Mouse (Mus musculus) heart, embryonic 10.5 days (tissue): Measurements from ENCODE around the gene Gse1. TPM values are rescaled to one million over a fixed set of nuclear protein-coding genes. Genes with fewer than 3 reads are reported as not detected.

ENCODE experiments used
- DNase-seq: peaks from one replicate; pipeline ENCODE4 v3.0.0-alpha.2; 2017; ENCODE audit warnings: low spot score
- H3K27ac ChIP-seq: fragments of 300-500 bp; sonication (generic); 2 replicates; pipeline ENCODE4 v1.5.1; 2016; ENCODE audit warnings: mild to moderate bottlenecking
- H3K27me3 ChIP-seq: fragments of 300-500 bp; sonication (generic); 2 replicates; pipeline ENCODE4 v1.6.1; 2016; ENCODE audit warnings: mild to moderate bottlenecking; ENCODE audit not compliant: poor library complexity, insufficient read depth, severe bottlenecking
- H3K36me3 ChIP-seq: fragments of 300-500 bp; sonication (generic); 2 replicates; pipeline ENCODE4 v1.6.1; 2016; ENCODE audit warnings: mild to moderate bottlenecking, moderate library complexity
- H3K4me1 ChIP-seq: fragments of 300-500 bp; sonication (generic); 2 replicates; pipeline ENCODE4 v1.6.1; 2016; ENCODE audit warnings: mild to moderate bottlenecking
- H3K4me3 ChIP-seq: fragments of 300-500 bp; sonication (generic); 2 replicates; pipeline ENCODE4 v1.5.1; 2016; ENCODE audit warnings: mild to moderate bottlenecking, moderate library complexity
- H3K9me3 ChIP-seq: fragments of 300-500 bp; sonication (generic); 2 replicates; pipeline ENCODE4 v1.6.1; 2016; ENCODE audit warnings: mild to moderate bottlenecking, moderate library complexity
- WGBS: fragments of 180-500 bp; shearing (Covaris S2); methylation state at CpG from one replicate; pipeline ENCODE4 v1.1.7; 2016; 5-methylcytosine and 5-hydroxymethylcytosine counted together
- polyA plus RNA-seq: library from polyadenylated mRNA; unstranded; fragments of >200 nt; fragmentation: Nextera tagmentation; extraction: Ambion mirVana; gene quantifications from 2 replicates; pipeline ENCODE4 v1.2.1, GENCODE M21; 2016

Gse1 gene
- polyA plus RNA-seq, 1 experiment from 2014 or later: 13.7 TPM

DNA sequence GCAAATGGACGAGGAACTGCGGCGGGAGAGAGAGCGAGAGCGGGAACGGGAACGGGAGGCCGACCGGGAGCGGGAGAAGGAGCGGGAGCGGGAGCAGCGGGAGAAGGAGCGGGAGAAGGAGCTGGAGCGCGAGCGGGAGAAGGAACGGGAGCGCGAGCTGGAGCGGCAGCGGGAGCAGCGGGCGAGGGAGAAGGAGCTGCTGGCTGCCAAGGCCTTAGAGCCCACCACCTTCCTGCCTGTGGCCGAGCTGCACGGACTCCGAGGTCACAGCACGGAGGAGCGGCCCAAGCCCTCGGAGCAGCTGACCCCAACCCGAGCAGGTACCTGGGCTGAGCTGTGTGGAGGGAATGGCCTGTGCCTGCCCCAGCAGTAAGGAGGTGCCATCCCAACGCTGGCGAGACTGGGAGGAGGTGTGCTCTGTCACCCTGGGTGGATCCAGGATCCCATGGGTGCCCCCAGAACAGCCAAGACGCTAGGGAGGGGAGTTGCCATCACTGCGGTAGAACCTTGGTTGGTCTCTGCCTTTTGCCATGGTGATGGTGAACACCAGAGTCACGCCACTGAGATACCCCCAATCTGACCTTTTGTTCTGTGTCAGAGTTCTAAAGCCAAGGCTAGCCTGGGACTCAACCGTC lies 340.0 kb downstream of the Gse1 start:
- WGBS: 93% methylated on average over 37 of the region's 37 CpGs
- peaks cover 76% of the 10 kb centered on the region for H3K4me1 ChIP-seq
- H3K9me3 ChIP-seq: no peaks in the 10 kb centered on the region
- H3K27me3 ChIP-seq: no peaks in the 10 kb centered on the region
- H3K36me3 ChIP-seq: peaks cover 78% of the 10 kb centered on the region
- H3K4me3 ChIP-seq: no peak overlapping the region
- H3K27ac ChIP-seq: no peak overlapping the region; the same call in 1 of the 2 replicates
- no peak for DNase-seq

DNA sequence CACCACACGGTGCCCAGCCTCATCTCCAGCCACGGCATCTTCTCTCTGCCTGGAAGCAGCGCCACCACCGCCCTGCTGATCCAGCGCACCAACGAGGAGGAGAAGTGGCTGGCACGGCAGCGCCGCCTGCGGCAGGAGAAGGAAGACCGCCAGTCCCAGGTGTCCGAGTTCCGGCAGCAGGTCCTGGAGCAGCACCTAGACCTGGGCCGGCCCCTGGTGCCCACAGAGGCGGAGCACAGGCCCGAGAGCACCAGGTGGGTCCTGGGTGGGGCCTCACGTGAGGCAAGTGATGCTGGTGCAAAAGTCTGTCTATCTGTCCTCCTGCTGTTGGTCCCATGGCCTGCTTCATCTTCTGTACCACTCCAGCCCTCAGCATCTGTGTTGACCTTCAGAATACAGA lies 340.9 kb downstream of the Gse1 start:
- no peak for DNase-seq
- 91% methylated on average over 17 of the region's 17 CpGs for WGBS
- Histone ChIP-seq H3K4me3 (no peak overlapping the region), H3K36me3 (peaks cover 87% of the 10 kb centered on the region), H3K9me3 (no peaks in the 10 kb centered on the region), H3K27ac (peak overlapping the region; percentile 3; the same call in 1 of the 2 replicates), H3K27me3 (no peaks in the 10 kb centered on the region), H3K4me1 (peaks cover 72% of the 10 kb centered on the region)

DNA sequence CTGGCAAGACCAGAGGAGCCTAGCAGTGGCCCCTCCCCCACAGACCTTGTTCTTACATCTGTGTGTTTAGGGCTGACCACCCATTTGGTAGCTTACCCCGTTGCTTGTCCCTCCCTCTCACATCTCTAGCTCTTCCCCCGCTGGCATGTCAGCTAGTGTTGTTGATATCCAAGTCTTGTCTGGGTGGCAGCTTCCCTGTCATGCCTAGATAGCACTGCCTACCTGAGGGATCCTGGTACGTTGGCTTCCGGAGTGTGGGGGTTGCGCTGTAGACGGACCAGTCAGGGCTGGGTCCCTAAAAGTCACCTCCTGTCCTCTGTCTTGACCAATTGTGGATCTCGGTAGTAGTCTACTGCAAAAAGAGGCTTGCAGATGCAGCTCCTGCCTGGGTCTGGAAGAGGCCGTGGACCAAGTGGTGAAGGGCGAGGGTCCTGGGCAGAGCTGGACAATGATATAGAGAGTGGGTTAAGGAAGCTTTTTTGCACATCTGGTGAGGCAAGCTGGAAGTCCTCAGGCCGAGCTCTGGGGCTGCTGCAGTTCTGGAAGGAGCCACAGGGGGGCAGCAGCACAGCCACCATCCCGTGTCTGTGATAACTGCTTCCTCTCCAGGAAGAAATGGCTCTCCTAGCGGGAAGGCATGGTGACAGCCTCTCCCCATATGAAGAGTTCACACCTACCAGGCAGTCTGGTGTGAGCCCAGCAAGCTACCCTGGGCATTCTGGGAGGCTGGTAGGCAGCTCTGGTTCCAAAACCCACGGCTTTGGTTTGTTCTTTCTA lies 341.9 kb downstream of the Gse1 start:
- H3K27ac ChIP-seq: peak overlapping the region; percentile 63; the same call in 1 of the 2 replicates
- H3K4me3 ChIP-seq: no peak overlapping the region
- no peaks in the 10 kb centered on the region for H3K27me3 ChIP-seq
- H3K9me3 ChIP-seq: no peaks in the 10 kb centered on the region
- DNase-seq: peak; percentile 89
- peaks cover 73% of the 10 kb centered on the region for H3K4me1 ChIP-seq
- 55% methylated on average over 13 of the region's 13 CpGs for WGBS
- peaks cover 97% of the 10 kb centered on the region for H3K36me3 ChIP-seq

DNA sequence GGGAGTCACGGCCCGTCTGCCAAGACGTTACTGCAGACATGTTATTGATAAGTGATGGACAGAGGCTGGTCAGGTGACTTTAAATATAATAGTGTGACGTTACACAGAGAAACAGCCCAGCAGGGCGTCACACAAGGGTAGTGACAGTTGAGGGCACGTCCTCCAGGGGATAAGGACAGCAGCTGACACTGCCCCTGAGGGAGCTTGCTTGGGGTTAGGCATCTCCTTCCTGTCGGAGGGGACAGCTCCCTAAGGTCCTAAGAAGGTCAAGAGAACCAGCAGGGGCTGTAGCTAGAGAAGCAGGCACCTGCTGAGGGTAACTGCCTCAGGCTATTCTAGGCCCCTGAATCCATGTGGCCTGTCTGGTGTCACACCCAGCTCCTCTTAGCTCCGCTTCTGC lies 343.3 kb downstream of the Gse1 start:
- H3K36me3 ChIP-seq: peaks cover 100% of the 10 kb centered on the region
- no peak overlapping the region for H3K4me3 ChIP-seq
- H3K4me1 ChIP-seq: peaks cover 72% of the 10 kb centered on the region
- 0 out of 2 replicates have a peak overlapping the region, but pooled peaks have one; percentile 10 for H3K27ac ChIP-seq
- DNase-seq: no peak
- 77% methylated on average over 8 of the region's 8 CpGs for WGBS
- no peaks in the 10 kb centered on the region for H3K9me3 ChIP-seq
- H3K27me3 ChIP-seq: no peaks in the 10 kb centered on the region

DNA sequence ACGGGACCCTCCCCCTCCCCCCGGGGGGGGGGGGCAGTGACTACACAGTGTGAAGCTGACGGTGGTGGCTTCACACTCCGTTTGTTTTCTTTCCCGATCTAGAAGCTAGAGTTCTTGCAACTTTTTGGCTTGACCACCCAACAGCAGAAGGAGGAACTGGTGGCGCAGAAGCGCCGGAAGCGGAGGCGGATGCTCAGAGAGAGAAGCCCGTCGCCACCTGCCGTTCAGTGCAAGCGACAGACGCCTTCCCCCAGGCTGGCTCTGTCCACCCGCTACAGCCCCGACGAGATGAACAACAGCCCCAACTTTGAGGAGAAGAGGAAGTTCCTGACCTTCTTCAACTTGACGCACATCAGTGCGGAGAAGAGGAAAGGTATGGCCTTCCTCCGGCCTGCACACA lies 344.3 kb downstream of the Gse1 start:
- WGBS: 78% methylated on average over 21 of the region's 21 CpGs
- H3K27ac ChIP-seq: no peak overlapping the region
- no peak for DNase-seq
- H3K4me3 ChIP-seq: no peak overlapping the region
- H3K36me3 ChIP-seq: peaks cover 100% of the 10 kb centered on the region
- H3K9me3 ChIP-seq: no peaks in the 10 kb centered on the region
- H3K4me1 ChIP-seq: peaks cover 71% of the 10 kb centered on the region
- no peaks in the 10 kb centered on the region for H3K27me3 ChIP-seq

DNA sequence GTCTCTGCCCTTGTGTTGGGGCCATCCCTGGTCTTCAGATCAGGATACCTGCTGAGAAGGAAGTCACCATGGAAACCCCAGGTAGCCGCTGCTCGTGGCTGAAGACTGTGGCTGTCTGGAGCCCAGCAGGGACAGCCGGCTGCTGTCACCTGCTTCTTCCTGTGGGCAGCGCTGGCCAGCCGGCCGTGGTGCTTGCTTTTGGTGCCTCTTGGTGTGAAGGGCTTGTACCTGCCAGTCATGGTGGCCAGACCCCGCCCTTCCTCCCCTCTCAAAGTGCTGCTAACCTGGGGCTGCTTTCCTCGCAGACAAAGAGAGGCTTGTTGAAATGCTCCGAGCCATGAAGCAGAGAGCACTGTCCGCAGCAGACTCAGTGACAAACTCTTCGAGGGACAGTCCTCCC lies 345.6 kb downstream of the Gse1 start:
- no peak for DNase-seq
- 79% methylated on average over 11 of the region's 11 CpGs for WGBS
- no peak overlapping the region for H3K27ac ChIP-seq
- H3K4me1 ChIP-seq: peaks cover 69% of the 10 kb centered on the region
- H3K4me3 ChIP-seq: no peak overlapping the region
- no peaks in the 10 kb centered on the region for H3K9me3 ChIP-seq
- H3K27me3 ChIP-seq: no peaks in the 10 kb centered on the region
- H3K36me3 ChIP-seq: peaks cover 100% of the 10 kb centered on the region

DNA sequence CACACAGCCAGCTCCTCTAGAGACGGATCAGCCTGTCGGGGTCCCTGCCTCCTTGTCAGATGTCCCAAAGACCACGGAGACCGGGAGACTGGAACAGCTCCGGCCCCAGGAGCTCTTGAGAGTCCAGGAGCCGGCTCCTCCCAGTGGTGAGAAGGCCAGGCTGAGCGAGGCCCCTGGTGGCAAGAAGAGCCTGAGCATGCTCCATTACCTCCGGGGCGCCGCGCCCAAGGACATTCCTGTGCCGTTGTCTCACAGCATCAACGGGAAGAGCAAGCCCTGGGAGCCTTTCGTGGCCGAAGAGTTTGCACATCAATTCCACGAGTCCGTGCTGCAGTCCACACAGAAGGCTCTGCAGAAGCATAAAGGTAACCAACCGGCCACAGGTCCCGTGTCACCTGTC lies 346.7 kb downstream of the Gse1 start:
- WGBS: 62% methylated on average over 19 of the region's 19 CpGs
- H3K27ac ChIP-seq: peak overlapping the region; percentile 69; the same call in 1 of the 2 replicates
- no peak overlapping the region for H3K4me3 ChIP-seq
- H3K27me3 ChIP-seq: no peaks in the 10 kb centered on the region
- no peaks in the 10 kb centered on the region for H3K9me3 ChIP-seq
- no peak for DNase-seq
- H3K4me1 ChIP-seq: peaks cover 59% of the 10 kb centered on the region
- peaks cover 100% of the 10 kb centered on the region for H3K36me3 ChIP-seq

DNA sequence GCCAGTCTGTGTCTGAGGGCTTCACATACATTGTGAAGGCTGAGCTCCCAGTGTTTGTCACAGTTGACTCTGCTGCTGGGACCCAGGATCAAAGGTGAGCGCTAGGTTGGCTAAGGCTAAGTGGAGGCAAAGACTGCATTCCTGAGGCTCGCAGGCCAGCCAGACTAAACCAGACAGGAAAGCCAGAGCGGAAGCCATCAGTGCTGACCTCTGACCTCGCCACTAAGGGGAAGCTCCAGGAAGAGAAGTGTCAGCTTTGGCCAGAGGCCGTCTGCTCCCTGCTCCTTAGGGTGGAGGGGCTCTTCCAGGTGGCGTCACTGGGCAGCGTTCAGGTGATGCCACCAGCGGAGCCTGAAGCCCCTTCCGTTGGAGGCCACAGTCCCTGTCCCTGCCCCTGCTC lies 347.5 kb downstream of the Gse1 start:
- no peak for DNase-seq
- no peak overlapping the region for H3K4me3 ChIP-seq
- peak overlapping the region; percentile 69 for H3K27ac ChIP-seq
- H3K9me3 ChIP-seq: no peaks in the 10 kb centered on the region
- peaks cover 100% of the 10 kb centered on the region for H3K36me3 ChIP-seq
- no peaks in the 10 kb centered on the region for H3K27me3 ChIP-seq
- peaks cover 51% of the 10 kb centered on the region for H3K4me1 ChIP-seq
- WGBS: 43% methylated on average over 9 of the region's 9 CpGs

DNA sequence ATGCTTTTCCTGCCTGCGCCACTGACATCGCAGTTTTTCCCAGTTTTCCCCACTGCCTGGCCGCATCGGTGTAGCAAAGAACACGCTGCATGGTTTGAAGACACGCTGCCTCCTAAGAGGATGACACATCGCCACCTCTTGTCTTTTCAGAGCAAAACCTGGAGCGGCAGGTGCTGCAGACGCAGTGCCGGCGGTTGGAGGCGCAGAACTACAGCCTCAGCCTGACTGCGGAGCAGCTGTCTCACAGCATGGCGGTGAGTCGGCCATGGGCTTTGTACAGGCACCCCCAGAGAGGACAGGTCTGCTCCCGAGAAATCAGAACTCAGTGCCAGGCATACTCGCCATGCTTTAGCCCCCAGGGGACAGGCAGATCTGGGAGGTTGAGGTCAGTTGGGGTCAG lies 349.6 kb downstream of the Gse1 start:
- Histone ChIP-seq H3K4me1 (peaks cover 46% of the 10 kb centered on the region), H3K36me3 (peaks cover 100% of the 10 kb centered on the region)
- no peak for DNase-seq

DNA sequence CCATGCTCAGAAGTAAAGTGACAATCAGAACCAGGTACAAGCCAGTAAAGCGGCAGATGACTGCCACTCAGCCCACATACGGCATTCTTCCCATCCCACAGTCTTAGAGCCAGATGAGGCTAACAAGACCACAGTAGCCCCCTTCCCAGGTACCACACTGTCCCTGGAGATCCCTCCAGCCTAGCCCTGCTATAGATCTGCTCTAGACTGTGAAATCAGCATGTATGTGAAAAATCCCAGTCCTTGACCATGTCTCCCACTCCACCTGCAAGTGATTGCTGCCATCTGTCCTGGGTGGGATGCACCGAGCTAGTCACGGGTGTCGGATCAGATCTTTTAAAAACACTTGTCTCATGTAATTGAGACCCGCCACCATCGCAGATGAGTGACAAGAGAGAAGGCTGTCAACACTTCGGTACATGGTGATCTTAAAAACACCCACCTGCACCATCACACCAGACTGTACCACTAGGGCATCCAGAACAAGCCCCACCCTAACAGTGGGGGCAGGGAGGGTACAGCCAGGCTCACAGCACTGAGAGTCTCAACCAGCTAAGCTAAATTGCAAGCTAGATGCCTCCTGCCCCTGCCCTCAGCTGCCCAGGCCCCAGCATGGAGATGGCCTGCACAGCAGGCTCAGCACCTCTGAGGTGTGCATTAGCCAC lies 352.2 kb downstream of the Gse1 start:
- no peaks in the 10 kb centered on the region for H3K9me3 ChIP-seq
- no peak overlapping the region for H3K27ac ChIP-seq
- no peaks in the 10 kb centered on the region for H3K27me3 ChIP-seq
- H3K4me3 ChIP-seq: no peak overlapping the region
- peaks cover 94% of the 10 kb centered on the region for H3K36me3 ChIP-seq
- 86% methylated on average over 8 of the region's 8 CpGs for WGBS
- no peak for DNase-seq
- peaks cover 34% of the 10 kb centered on the region for H3K4me1 ChIP-seq

More for the DNA sequence above, 349.6 kb downstream of the Gse1 start:
- Histone ChIP-seq H3K27ac (no peak overlapping the region), H3K27me3 (no peaks in the 10 kb centered on the region), H3K4me3 (no peak overlapping the region), H3K9me3 (no peaks in the 10 kb centered on the region)
- WGBS: 89% methylated on average over 17 of the region's 17 CpGs

DNA sequence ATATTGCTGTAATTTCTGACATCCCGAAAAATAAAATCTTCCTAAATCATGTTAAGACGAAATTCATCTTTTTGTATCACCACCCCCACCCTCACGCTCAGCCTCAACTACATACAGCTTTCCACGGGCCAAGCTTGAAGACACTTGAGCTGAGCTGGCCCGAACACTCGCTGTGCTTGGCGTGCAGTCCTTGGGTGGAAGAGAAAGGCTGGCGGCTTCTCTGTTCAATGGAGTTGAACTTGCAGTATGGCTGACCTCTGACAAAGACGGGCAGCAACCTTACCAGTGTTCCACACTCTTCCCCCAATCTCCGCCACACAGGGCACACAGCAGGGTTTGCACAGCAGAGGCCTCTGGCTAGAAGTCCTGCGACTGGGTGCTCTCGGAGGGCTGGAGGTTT lies 353.1 kb downstream of the Gse1 start:
- H3K36me3 ChIP-seq: peaks cover 93% of the 10 kb centered on the region
- peaks cover 26% of the 10 kb centered on the region for H3K4me1 ChIP-seq
- no peak overlapping the region for H3K4me3 ChIP-seq
- DNase-seq: no peak
- WGBS: 89% methylated on average over 12 of the region's 12 CpGs
- no peak overlapping the region for H3K27ac ChIP-seq
- H3K27me3 ChIP-seq: no peaks in the 10 kb centered on the region
- no peaks in the 10 kb centered on the region for H3K9me3 ChIP-seq

DNA sequence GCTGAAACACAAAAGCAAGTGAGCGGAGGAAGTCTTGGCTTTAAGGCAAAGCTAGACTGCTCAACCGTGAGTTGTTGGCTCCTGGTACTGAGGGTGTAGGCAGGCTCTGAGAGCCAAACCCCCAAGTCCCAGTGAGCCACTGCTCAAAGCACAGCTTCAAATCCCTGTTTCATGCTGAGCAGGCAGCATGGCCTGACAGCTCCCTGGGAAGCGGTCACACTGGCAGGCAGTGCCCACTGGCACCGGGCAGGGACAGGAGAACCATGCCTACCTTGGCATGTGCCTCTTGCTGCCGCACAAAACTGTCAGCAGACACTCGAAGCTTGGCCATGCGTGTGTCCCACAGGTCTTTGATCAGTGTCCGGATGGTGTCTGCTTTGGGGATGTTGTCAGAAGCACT lies 353.6 kb downstream of the Gse1 start:
- peaks cover 92% of the 10 kb centered on the region for H3K36me3 ChIP-seq
- H3K4me3 ChIP-seq: no peak overlapping the region
- no peaks in the 10 kb centered on the region for H3K9me3 ChIP-seq
- H3K27ac ChIP-seq: no peak overlapping the region
- 90% methylated on average over 8 of the region's 8 CpGs for WGBS
- no peak for DNase-seq
- H3K27me3 ChIP-seq: no peaks in the 10 kb centered on the region
- H3K4me1 ChIP-seq: peaks cover 27% of the 10 kb centered on the region

DNA sequence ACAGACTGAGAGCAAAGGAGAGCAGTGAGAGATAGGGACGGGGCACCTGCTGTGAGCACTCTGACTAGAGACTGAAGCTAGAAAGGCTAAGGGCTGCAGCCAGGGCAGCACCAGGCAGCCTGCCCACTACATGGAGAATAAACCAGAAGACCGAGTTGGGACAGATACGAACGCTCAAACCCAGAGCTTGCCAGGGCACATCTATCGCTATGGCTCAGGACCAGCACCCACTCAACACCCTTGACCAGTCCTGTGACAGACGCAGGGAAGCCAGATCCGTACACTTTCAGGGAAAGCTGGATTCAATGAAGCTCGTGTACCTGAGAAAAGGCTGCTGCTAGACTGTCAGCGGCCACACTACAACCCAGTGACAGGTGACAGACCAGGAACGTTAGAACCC lies 357.3 kb downstream of the Gse1 start:
- 93% methylated on average over 10 of the region's 10 CpGs for WGBS
- H3K27ac ChIP-seq: no peak overlapping the region
- no peak for DNase-seq
- H3K27me3 ChIP-seq: no peaks in the 10 kb centered on the region
- H3K36me3 ChIP-seq: peaks cover 63% of the 10 kb centered on the region
- no peak overlapping the region for H3K4me3 ChIP-seq
- no peaks in the 10 kb centered on the region for H3K9me3 ChIP-seq
- peaks cover 52% of the 10 kb centered on the region for H3K4me1 ChIP-seq
